Mouse (Mus musculus): ENCODE data around the gene Anxa6.

Gene Anxa6

GRCm38 (mm10) chr11:54929290-54929689 lies 104.0 kb downstream of the Anxa6 start:
- DNase-seq (ENCODE audit: low spot score), result no peak
